Mouse (Mus musculus) right cerebral cortex, postnatal 10 days (tissue): ENCODE data around the gene Wnt3a.
A peak's percentile ranks its signal among the peaks of the same experiment; 100 is the strongest.

Source experiments
- DNase-seq, 2 experiments: peaks; one replicate each; pipeline ENCODE4 v3.0.0; 2021; ENCODE audit warnings: low spot score in 2 of 2

The Wnt3a gene

GRCm38 (mm10) chr11:59290702-59291303 is at the start of gene Wnt3a:
Gene Wnt3a (minus strand): TSS chr11:59290752.
- no peak for DNase-seq

GRCm38 (mm10) chr11:59338736-59339120 is 48.2 kb upstream of the Wnt3a start:
- peak; percentile 64 to 85 for DNase-seq

- peak; percentile 58 to 59 for DNase-seq
These were observed 47.6 kb upstream of the Wnt3a start for GRCm38 (mm10) chr11:59337955-59338735.

- DNase-seq, result no peak
These were observed 45.8 kb upstream of the Wnt3a start for GRCm38 (mm10) chr11:59336381-59336780.

- no peak for DNase-seq
These were observed 45.4 kb upstream of the Wnt3a start for GRCm38 (mm10) chr11:59335942-59336341.

GRCm38 (mm10) chr11:59335150-59335549 is 44.6 kb upstream of the Wnt3a start:
- no peak for DNase-seq

GRCm38 (mm10) chr11:59332938-59333337 is 42.4 kb upstream of the Wnt3a start:
- peak in 1 of 2 experiments; percentile 19 for DNase-seq

GRCm38 (mm10) chr11:59331167-59331869 is 40.8 kb upstream of the Wnt3a start:
- peak in 1 of 2 experiments; percentile 32 for DNase-seq

- DNase-seq, result peak; percentile 61 to 78
These were observed 40.0 kb upstream of the Wnt3a start for GRCm38 (mm10) chr11:59330560-59330959.

GRCm38 (mm10) chr11:59329616-59330015 is 39.1 kb upstream of the Wnt3a start:
- no peak for DNase-seq

- no peak for DNase-seq
These were observed 37.1 kb upstream of the Wnt3a start for GRCm38 (mm10) chr11:59327625-59328024.

- DNase-seq, result no peak
These were observed 34.2 kb upstream of the Wnt3a start for GRCm38 (mm10) chr11:59324777-59325176.

GRCm38 (mm10) chr11:59322988-59323387 is 32.4 kb upstream of the Wnt3a start:
- DNase-seq, result no peak

GRCm38 (mm10) chr11:59316517-59316916 is 26.0 kb upstream of the Wnt3a start:
- DNase-seq, result no peak

- DNase-seq, result peak; percentile 40 to 54
These were observed 23.4 kb upstream of the Wnt3a start for GRCm38 (mm10) chr11:59313944-59314343.

GRCm38 (mm10) chr11:59313029-59313811 is 22.7 kb upstream of the Wnt3a start:
- no peak for DNase-seq

- peak in 1 of 2 experiments; percentile 38 for DNase-seq
These were observed 21.9 kb upstream of the Wnt3a start for GRCm38 (mm10) chr11:59312501-59312900.

GRCm38 (mm10) chr11:59312060-59312459 is 21.5 kb upstream of the Wnt3a start:
- no peak for DNase-seq

- DNase-seq, result peak; percentile 53 to 56
These were observed 19.4 kb upstream of the Wnt3a start for GRCm38 (mm10) chr11:59309976-59310375.

- DNase-seq, result peak; percentile 49 to 63
These were observed 18.7 kb upstream of the Wnt3a start for GRCm38 (mm10) chr11:59309106-59309805.

- DNase-seq, result no peak
These were observed 18.1 kb upstream of the Wnt3a start for GRCm38 (mm10) chr11:59308625-59309024.
